Mouse (Mus musculus): ENCODE results near the gene Eef1akmt3. TPM values are rescaled to one million over a fixed set of nuclear protein-coding genes. Genes with fewer than 3 reads are reported as not detected.

The Eef1akmt3 gene
- polyA plus RNA-seq, 2 experiments = 0.87 to 3.4 TPM

DNA sequence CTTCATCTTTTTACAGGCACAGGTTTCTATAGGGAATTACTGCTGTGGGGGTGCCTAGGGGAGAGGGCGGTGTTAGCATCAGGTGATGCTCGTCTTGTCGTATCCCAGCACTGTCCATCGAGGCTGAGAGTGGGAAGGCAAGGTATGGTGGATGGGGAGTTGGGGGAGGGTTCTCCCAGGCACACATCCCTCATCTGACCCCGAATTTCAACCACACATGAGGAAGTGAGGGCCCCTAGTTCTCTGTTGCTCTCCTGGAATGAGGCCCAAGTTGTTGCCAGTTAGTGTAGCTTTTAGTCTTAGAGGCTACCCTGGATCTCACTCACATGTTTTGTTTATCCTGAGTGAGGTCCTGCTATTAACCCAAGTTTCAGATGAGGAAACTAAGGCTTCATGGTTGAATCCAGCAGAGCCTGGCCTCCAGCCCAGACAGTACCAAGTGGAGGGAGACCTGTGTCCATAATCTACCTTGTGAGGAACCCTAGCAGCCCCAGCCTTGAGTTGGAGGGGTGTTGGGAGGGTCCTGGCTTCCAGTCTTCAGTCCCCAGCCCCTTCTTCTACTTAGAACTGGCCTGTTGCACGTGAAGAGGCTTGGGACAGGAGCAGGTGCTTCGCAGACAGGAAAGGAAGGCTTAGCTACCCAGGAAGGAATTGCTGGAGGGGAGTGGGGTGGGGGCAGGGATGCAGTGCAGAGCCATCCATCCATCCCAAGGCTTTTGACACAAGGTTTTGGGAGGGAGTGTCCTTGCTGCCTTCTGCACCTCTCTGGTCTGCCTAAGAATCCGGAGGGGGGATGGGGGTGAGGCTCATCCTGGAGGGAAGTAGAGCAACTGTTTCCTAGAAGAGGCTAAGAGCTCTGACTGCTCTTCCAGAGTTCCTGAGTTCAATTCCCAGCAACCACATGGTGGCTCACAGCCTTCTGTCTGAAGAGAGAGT, 53.9 kb downstream of the Eef1akmt3 start:
- ATAC-seq (ENCODE audit: low FRiP score, low read depth) (no peak), DNase-seq (ENCODE audit: low spot score) (no peak)
- H3K27me3 ChIP-seq (ENCODE audit: control insufficient read depth, insufficient read depth, low read length) = no peaks in the 10 kb centered on the region
- no peaks in the 10 kb centered on the region for H3K9me3 ChIP-seq (ENCODE audit: control insufficient read depth, low read length)
- no peak overlapping the region for H3K4me3 ChIP-seq (replicated peaks; ENCODE audit: low read length)
- peak overlapping the region; percentile 79 for H3K27ac ChIP-seq (replicated peaks; ENCODE audit: low read depth, low read length)
- H3K4me1 ChIP-seq (ENCODE audit: control insufficient read depth, insufficient read depth, low read length) = peaks cover 72% of the 10 kb centered on the region
- TF ChIP-seq POLR2A (IDR thresholded peaks at IDR 0.05; ENCODE audit: borderline replicate concordance, extremely low read depth, insufficient read depth, insufficient read length) = no peak
- peaks cover 26% of the 10 kb centered on the region for H3K36me3 ChIP-seq (ENCODE audit: control insufficient read depth, insufficient read depth, low read length)
- WGBS = 56% methylated on average over 8 of the region's 8 CpGs
- H3K9ac ChIP-seq (ENCODE audit: low read depth, low read length, severe bottlenecking) = peak overlapping the region; percentile 16; the same call in 1 of the 2 replicates
- H3K4me2 ChIP-seq (replicated peaks; ENCODE audit: low read depth, low read length, severe bottlenecking) = 0 out of 2 replicates have a peak overlapping the region, but pooled peaks have one; percentile 28

DNA sequence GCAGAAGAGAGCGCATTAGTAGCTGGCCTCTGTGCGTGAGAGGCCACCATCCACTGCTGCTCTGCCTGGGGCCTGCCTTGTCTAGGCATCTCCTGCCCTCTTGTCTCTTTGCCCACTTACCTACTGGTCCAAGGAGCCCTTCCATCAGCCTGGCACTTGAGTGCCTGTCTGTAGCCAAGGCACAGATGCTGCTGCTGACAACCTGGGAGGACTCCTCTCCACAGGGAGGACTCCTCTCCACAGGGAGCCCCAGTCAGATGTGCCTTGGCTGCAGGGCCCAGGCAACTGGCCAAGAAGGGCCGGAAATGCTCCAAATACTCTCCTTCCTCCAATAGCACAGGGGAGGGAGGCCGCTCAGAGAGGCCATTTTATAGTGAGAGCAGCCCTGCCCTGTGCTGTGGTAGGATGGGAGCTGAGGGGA, 54.8 kb downstream of the Eef1akmt3 start:
- no peak for TF ChIP-seq POLR2A (IDR thresholded peaks at IDR 0.05; ENCODE audit: borderline replicate concordance, extremely low read depth, insufficient read depth, insufficient read length)
- Histone ChIP-seq H3K4me2 (replicated peaks; ENCODE audit: low read depth, low read length, severe bottlenecking) (peak overlapping the region; percentile 28), H3K36me3 (ENCODE audit: control insufficient read depth, insufficient read depth, low read length) (peaks cover 19% of the 10 kb centered on the region), H3K4me1 (ENCODE audit: control insufficient read depth, insufficient read depth, low read length) (peaks cover 81% of the 10 kb centered on the region), H3K4me3 (replicated peaks; ENCODE audit: low read length) (no peak overlapping the region), H3K9ac (ENCODE audit: low read depth, low read length, severe bottlenecking) (no peak overlapping the region), H3K27me3 (ENCODE audit: control insufficient read depth, insufficient read depth, low read length) (no peaks in the 10 kb centered on the region), H3K27ac (replicated peaks; ENCODE audit: low read depth, low read length) (peak overlapping the region; percentile 79), H3K9me3 (ENCODE audit: control insufficient read depth, low read length) (no peaks in the 10 kb centered on the region)
- ATAC-seq (ENCODE audit: low FRiP score, low read depth) = peak; percentile 70
- WGBS = 36% methylated on average over 4 of the region's 4 CpGs
- peak; percentile 87 for DNase-seq (ENCODE audit: low spot score)

DNA sequence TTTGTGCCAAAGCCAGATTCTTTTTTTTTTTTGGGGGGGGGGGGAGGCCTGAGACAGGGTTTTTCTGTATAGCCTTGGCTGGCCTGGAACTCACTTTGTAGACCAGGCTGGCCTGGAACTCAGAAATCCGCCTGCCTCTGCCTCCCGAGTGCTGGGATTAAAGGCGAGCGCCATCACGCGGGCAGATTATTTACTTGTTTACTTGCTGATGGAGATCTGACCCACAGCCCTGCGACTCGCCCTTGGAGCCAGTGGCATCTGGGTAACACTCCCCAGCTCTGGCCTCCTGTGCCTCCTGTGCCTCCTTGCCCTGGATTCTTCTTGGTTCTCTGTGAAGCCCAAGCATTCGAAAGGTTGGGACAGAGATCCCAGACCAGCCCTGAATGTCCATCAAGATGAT, 55.7 kb downstream of the Eef1akmt3 start:
- Histone ChIP-seq H3K4me1 (ENCODE audit: control insufficient read depth, insufficient read depth, low read length) (peaks cover 84% of the 10 kb centered on the region), H3K9me3 (ENCODE audit: control insufficient read depth, low read length) (no peaks in the 10 kb centered on the region), H3K36me3 (ENCODE audit: control insufficient read depth, insufficient read depth, low read length) (peaks cover 17% of the 10 kb centered on the region), H3K4me2 (replicated peaks; ENCODE audit: low read depth, low read length, severe bottlenecking) (no peak overlapping the region), H3K9ac (ENCODE audit: low read depth, low read length, severe bottlenecking) (no peak overlapping the region), H3K4me3 (replicated peaks; ENCODE audit: low read length) (no peak overlapping the region), H3K27me3 (ENCODE audit: control insufficient read depth, insufficient read depth, low read length) (no peaks in the 10 kb centered on the region), H3K27ac (replicated peaks; ENCODE audit: low read depth, low read length) (peak overlapping the region; percentile 79)
- no peak for TF ChIP-seq POLR2A (IDR thresholded peaks at IDR 0.05; ENCODE audit: borderline replicate concordance, extremely low read depth, insufficient read depth, insufficient read length)
- WGBS = 92% methylated on average over 9 of the region's 9 CpGs
- DNase-seq (ENCODE audit: low spot score) (no peak), ATAC-seq (ENCODE audit: low FRiP score, low read depth) (no peak)

DNA sequence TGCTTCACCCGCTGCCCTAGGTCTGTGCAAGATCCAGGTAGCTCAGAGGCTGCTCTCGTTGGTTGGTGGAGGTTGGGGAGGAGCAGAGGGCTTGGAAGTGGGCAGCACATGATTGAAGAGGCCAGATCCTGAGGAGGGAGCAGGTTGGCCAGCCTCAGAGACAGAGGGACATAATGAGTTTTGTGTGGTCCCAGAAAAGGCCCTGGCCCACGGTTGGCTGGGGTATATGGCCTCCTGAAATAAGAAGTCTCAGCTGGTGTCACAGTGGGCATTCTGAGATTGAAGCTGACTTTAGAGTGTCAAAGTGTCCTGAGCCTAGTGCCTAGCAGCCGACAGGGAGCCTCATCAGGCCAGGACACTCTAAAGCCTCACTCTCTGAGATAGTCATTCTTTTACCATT, 56.2 kb downstream of the Eef1akmt3 start:
- H3K9ac ChIP-seq (ENCODE audit: low read depth, low read length, severe bottlenecking) = no peak overlapping the region
- WGBS = 78% methylated on average over 4 of the region's 4 CpGs
- DNase-seq (ENCODE audit: low spot score) (no peak), ATAC-seq (ENCODE audit: low FRiP score, low read depth) (no peak)
- no peaks in the 10 kb centered on the region for H3K27me3 ChIP-seq (ENCODE audit: control insufficient read depth, insufficient read depth, low read length)
- H3K9me3 ChIP-seq (ENCODE audit: control insufficient read depth, low read length) = no peaks in the 10 kb centered on the region
- peaks cover 81% of the 10 kb centered on the region for H3K4me1 ChIP-seq (ENCODE audit: control insufficient read depth, insufficient read depth, low read length)
- no peak overlapping the region for H3K4me3 ChIP-seq (replicated peaks; ENCODE audit: low read length)
- H3K4me2 ChIP-seq (replicated peaks; ENCODE audit: low read depth, low read length, severe bottlenecking) = peak overlapping the region; percentile 98; the same call in 1 of the 2 replicates
- 0 out of 2 replicates have a peak overlapping the region, but pooled peaks have one; percentile 40 for H3K27ac ChIP-seq (replicated peaks; ENCODE audit: low read depth, low read length)
- peaks cover 21% of the 10 kb centered on the region for H3K36me3 ChIP-seq (ENCODE audit: control insufficient read depth, insufficient read depth, low read length)
- no peak for TF ChIP-seq POLR2A (IDR thresholded peaks at IDR 0.05; ENCODE audit: borderline replicate concordance, extremely low read depth, insufficient read depth, insufficient read length)

DNA sequence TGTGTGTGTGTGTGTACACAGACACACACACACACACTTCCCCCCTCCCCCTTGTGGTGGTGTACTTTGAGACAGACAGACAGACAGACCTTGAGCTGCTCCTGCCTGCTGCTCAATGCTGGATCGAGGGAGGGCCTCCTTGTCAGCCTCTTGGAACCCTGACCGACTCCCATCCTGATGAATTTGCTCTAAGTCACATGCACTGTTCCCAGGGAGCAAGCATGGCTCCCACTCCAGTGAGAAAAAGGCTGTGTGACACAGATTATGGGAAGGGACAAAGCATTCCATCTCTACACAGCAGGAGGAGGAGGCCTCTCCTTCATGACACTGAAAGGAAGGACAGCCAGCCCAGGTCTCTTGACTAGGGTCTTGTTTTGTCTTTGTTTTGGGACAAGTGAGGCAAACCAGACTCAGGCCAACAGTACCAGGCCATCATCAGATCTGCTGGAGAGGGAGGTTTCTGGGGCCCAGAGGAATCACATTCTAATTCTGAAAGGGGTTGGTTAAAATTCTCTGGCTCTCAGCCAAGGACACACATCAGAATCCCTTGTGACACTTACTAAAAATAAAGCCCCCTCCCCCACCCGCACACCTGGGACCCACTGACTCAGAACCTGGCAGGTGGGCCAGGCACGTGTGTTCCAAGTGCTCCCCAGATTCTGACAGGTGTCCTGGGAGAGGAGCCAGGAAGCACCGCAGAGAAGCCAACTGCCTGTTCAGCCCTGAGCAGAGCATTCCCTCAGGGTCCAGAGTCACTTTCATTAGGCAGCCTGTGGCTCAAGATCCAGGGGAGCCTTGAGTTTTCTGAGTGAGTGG, 56.9 kb downstream of the Eef1akmt3 start:
- no peak for TF ChIP-seq POLR2A (IDR thresholded peaks at IDR 0.05; ENCODE audit: borderline replicate concordance, extremely low read depth, insufficient read depth, insufficient read length)
- H3K36me3 ChIP-seq (ENCODE audit: control insufficient read depth, insufficient read depth, low read length) = peaks cover 21% of the 10 kb centered on the region
- DNase-seq (ENCODE audit: low spot score) (peak; percentile 56), ATAC-seq (ENCODE audit: low FRiP score, low read depth) (no peak)
- peak overlapping the region; percentile 98 for H3K4me2 ChIP-seq (replicated peaks; ENCODE audit: low read depth, low read length, severe bottlenecking)
- no peak overlapping the region for H3K4me3 ChIP-seq (replicated peaks; ENCODE audit: low read length)
- 38% methylated on average over 5 of the region's 5 CpGs for WGBS
- H3K27me3 ChIP-seq (ENCODE audit: control insufficient read depth, insufficient read depth, low read length) = no peaks in the 10 kb centered on the region
- peaks cover 79% of the 10 kb centered on the region for H3K4me1 ChIP-seq (ENCODE audit: control insufficient read depth, insufficient read depth, low read length)
- peak overlapping the region; percentile 52; the same call in 1 of the 2 replicates for H3K27ac ChIP-seq (replicated peaks; ENCODE audit: low read depth, low read length)
- H3K9me3 ChIP-seq (ENCODE audit: control insufficient read depth, low read length) = no peaks in the 10 kb centered on the region
- no peak overlapping the region for H3K9ac ChIP-seq (ENCODE audit: low read depth, low read length, severe bottlenecking)
